Mouse (Mus musculus) liver, adult (tissue): Measurements from ENCODE around the gene Oprm1.
A peak's percentile ranks its signal among the peaks of the same experiment; 100 is the strongest.

Source experiments
- GATA4 ChIP-seq: IDR thresholded peaks from 2 replicates; pipeline ENCODE4 v1.6.1; 2014; ENCODE audit warnings: mild to moderate bottlenecking, low read length; ENCODE audit not compliant: insufficient replicate concordance

The Oprm1 gene

DNA sequence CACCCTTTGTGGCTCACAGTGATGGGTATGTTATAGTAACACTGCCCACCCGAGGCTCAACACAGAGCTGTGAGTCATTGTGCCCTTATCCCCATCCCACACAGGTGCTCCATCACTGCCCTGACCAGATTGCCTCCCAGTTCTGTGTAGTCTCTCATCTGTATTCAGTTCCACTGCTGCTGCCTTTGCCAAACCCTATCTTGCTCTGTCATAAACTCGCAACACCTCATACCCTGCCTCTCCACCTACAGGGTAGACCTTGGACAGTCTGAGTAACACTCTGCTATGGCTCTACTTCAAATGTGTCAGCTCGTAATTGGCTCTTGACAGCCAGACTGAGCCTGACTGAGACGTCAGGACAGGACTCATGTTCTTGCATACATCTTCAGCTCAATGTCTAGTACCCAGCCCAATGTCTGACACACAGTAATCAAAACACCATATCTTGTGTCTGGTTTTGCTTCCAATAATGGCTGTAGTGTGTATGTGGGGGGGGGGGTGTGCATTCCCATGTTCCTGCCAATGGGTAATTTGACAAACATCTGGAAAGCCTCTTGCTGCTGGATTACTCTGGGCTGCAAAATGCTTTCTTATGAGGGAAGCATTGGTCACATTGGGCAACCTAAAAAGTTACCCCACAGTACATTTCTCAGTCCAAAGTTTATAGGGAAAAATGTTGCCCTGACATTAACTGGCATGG is 229.2 kb downstream of the Oprm1 start:
- no peak for TF ChIP-seq GATA4

DNA sequence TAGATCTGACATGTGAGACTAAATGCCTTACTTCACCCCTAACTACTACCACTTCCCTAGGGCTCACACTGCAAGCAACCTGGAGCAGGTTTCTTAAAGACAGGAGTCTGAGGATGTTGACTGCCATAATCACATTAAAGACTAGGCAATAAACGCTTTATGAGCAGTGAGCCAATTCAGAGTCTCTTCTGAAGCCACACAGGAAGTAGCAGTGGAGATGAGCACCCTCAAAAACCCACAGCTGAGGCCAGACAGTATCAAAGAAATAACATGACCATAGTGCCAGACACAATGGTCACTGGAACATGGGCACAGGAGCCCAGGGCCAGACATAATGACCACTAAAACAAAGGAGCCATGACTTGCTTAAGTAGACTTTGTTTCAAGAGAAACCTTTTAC is 230.2 kb downstream of the Oprm1 start:
- TF ChIP-seq GATA4: no peak

- no peak for TF ChIP-seq GATA4
Measured at GRCm38 (mm10) chr10:6996895-6997294, 238.6 kb downstream of the Oprm1 start.

GRCm38 (mm10) chr10:6998576-6999250 is 240.4 kb downstream of the Oprm1 start:
- no peak for TF ChIP-seq GATA4

- TF ChIP-seq GATA4: no peak
Measured at GRCm38 (mm10) chr10:6999355-6999754, 241.0 kb downstream of the Oprm1 start.

DNA sequence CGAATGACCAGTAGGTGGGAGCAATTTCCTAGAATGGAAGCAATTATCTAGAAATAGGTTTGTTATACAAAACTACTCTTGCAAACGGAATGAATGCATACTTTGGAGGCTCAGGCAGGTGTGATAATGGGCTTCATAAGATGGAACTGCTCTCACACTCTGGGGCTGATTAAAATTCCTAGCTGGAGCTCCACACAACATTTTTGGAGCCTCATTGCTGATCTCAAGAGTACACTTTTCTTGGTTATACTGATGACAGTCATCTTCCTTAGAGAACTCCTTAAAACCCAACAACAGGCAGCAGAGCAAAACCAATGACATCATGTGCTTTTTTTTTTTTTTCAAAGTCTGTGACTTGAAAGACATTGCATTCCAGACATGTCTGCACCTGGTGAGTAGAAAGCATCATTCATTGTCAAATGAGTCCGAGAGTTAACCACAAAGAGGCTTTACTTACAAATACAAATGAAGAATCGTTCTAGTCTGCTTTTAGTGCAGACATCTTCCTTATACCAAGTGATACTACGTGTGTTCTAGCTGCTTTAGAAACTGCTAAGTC is 246.8 kb downstream of the Oprm1 start:
- TF ChIP-seq GATA4: no peak

DNA sequence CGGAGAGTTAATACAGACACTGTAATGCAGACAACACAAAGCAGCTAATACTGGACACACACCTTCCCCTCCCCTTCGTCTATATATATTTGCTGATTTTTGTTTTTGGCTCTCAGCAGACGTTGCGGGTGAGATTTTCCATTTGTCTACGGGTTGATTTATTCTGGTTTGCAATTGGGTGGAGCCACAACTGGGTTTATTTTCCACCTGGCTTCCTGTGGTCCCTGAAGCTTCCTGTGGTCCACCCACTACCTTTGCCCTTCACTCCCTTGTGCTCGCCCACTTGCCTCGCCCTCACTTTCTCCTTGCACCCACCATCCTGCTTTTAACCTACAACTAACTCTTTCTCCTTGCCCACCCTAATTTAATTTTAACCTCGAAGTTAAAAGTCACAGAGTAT is 252.2 kb downstream of the Oprm1 start:
- no peak for TF ChIP-seq GATA4

DNA sequence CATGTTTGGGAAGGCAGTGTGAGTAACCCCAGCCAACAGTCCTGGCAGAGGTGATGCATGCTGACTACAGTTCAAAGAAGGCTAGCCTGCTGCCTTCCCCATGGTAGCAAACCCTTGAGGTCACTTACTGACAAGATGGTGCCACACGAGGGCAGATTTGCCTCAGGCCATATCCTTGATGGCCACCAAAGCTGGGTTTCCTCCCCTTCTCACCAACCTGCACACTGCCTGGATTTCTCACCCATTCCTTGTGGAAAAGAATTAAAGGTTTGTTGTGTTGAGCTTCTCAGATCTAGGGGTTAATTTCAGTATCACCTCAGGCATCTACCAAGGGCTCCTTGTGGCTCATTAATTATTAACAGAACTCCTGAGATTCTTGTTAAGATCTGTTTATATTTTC is 256.9 kb downstream of the Oprm1 start:
- TF ChIP-seq GATA4: no peak

- TF ChIP-seq GATA4: no peak
Measured at GRCm38 (mm10) chr10:7019781-7020386, 261.6 kb downstream of the Oprm1 start.

- no peak for TF ChIP-seq GATA4
Measured at GRCm38 (mm10) chr10:7020551-7020950, 262.2 kb downstream of the Oprm1 start.

- TF ChIP-seq GATA4: no peak
Measured at GRCm38 (mm10) chr10:7025028-7025427, 266.7 kb downstream of the Oprm1 start.

- TF ChIP-seq GATA4: no peak
Measured at GRCm38 (mm10) chr10:7033459-7033858, 275.2 kb downstream of the Oprm1 start.

- TF ChIP-seq GATA4: peak; percentile 30; the same call in 1 of the 2 replicates
Measured at GRCm38 (mm10) chr10:7035547-7035946, 277.2 kb downstream of the Oprm1 start.

DNA sequence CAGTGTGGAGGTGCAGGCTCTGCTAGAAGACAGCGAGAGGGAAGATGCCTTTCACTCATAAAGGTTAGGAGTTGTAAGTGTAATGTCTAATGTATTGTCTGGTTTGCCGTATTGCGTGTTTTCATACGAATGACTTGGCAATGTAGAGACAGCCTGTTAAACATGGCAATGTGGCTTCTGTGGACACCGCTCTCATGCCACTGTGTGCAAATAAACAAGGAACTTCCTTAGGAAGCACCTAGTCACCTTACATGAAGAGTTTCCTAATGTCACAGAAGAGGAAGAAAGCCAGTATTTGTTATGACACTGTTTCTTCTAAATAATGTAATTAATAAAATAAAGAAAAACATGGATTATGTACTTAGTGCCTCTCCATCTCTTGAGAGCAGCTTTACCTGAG is 278.9 kb downstream of the Oprm1 start:
- TF ChIP-seq GATA4: no peak

DNA sequence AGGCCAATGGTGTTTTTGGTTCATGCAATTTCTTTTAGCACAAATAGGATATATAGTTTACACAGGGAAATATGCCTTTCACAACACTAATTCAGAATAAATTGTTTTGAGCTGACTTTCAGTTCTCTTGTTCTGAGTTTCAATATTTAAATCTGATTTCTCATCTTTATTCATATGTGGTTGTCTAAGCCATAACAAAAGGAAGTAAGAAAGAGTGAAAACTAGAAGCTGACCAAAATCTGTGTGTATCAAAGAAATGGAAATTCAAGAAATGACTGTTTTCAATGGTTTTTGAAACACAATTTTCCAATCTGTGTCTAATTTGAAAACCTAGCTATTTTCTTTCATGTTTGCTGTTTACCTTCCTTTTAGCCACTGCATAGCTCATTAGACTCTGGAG is 282.7 kb downstream of the Oprm1 start:
- no peak for TF ChIP-seq GATA4

GRCm38 (mm10) chr10:7043896-7044295 is 285.6 kb downstream of the Oprm1 start:
- no peak for TF ChIP-seq GATA4

- no peak for TF ChIP-seq GATA4
Measured at GRCm38 (mm10) chr10:7047288-7047918, 289.1 kb downstream of the Oprm1 start.
